Mouse (Mus musculus) small intestine, adult 2 months (tissue): Measurements from ENCODE around the gene Nfia.

Source experiments
- CTCF ChIP-seq: fragments of 200-500 bp; IDR thresholded peaks from 2 replicates; pipeline ENCODE4 v1.5.1; 2012; ENCODE audit warnings: low read depth, mild to moderate bottlenecking, control low read depth, inconsistent platforms, low read length, moderate library complexity, mixed read lengths; ENCODE audit not compliant: insufficient replicate concordance, insufficient read length; ENCODE audit errors: extremely low read depth
- POLR2A ChIP-seq: fragments of 200-500 bp; IDR thresholded peaks from 2 replicates; pipeline ENCODE4 v1.6.1; 2012; ENCODE audit warnings: low read depth, mild to moderate bottlenecking, control low read depth, inconsistent platforms, low read length, moderate library complexity

- no peak for TF ChIP-seq CTCF
- TF ChIP-seq POLR2A = no peak
Observed at GRCm38 (mm10) chr4:98103337-98103666, 330.8 kb downstream of the Nfia start.
